Mouse (Mus musculus) mature B cell (primary cell): ENCODE measurements around the gene Immp1l.

Source experiments
- in situ Hi-C: fragments of 300-500 bp; cut with MboI; formaldehyde crosslinking; loops from 2 replicates; pipeline ENCODE4 v1.14.3; 2019

Immp1l gene

GRCm38 (mm10) chr2:105903896-105904756 lies at the start of gene Immp1l, which contains the start of gene Elp4:
Gene Immp1l, plus strand, starts transcription at chr2:105904638.
Gene Elp4, minus strand, starts transcription at chr2:105904564.
- in situ Hi-C loops, result no loop called here

GRCm38 (mm10) chr2:105854740-105855139 lies 49.7 kb upstream of the Immp1l start:
- in situ Hi-C loops, result no loop called here

DNA sequence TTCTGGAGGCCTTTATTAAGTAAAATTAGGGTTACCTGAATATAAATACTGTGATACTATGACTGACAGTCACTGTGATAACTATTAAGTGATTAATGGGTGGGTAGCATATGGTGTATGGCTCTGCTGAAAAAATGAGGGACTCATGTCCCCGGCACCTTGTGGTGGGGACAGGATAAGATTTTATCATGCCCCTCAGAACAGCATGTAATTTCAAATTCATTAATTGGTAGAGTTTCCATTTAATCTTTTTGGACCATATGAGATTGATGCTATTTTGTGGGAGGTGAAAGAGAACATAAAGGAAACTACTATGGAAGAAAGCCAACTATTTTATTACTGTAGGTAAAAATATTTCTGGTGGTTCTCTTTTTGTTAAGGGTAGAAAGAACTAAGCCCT lies 31.0 kb upstream of the Immp1l start:
- in situ Hi-C loops, result no loop called here

GRCm38 (mm10) chr2:105890816-105891215 lies 13.6 kb upstream of the Immp1l start:
- in situ Hi-C loops, result no loop called here

- in situ Hi-C loops, result no loop called here
Observed at GRCm38 (mm10) chr2:105904757-105905146, 314 bp downstream of the Immp1l start.

GRCm38 (mm10) chr2:105908351-105908750 lies 3.9 kb downstream of the Immp1l start:
- in situ Hi-C loops, result no loop called here

- in situ Hi-C loops, result no loop called here
Observed at GRCm38 (mm10) chr2:105910611-105911010, 6.2 kb downstream of the Immp1l start.

GRCm38 (mm10) chr2:105913655-105914366 lies 9.4 kb downstream of the Immp1l start:
- in situ Hi-C loops, result no loop called here

GRCm38 (mm10) chr2:105916671-105917070 lies 12.2 kb downstream of the Immp1l start:
- in situ Hi-C loops, result no loop called here

DNA sequence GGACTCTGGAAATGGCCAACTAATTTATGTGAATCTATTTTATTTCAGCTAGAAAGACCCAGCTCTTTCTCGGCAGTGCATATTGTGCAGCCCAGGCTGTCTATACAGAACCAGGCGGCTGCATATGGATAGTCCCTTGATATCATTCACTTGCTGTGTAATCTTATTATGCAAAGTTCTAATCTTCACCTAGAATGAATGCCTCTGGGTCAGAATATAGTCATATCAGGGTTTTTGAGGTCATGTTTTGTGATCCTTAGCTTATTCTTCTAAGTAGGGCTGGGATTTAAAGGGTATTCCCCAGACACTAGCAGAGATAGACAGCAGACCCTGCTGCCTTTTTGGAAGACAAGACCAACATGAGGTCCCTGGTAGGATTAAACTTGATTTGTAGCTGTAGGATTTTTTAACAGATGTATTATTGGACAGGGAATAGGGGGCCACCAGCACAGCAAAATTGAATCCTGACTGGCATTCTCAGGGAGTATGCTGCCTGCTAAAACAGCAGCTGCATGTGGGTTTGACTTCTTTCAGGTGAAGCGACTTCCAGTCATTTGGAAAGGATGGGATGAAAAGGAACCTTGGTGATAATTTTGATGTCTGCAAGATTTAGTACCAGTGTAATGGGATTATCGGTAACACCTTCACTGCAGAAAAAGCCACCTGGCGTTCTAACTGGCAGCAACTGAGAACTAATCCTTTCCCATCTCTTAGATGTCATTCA lies 13.3 kb downstream of the Immp1l start:
- in situ Hi-C loops, result no loop called here

GRCm38 (mm10) chr2:105950131-105950530 lies 45.7 kb downstream of the Immp1l start:
- in situ Hi-C loops, result no loop called here

DNA sequence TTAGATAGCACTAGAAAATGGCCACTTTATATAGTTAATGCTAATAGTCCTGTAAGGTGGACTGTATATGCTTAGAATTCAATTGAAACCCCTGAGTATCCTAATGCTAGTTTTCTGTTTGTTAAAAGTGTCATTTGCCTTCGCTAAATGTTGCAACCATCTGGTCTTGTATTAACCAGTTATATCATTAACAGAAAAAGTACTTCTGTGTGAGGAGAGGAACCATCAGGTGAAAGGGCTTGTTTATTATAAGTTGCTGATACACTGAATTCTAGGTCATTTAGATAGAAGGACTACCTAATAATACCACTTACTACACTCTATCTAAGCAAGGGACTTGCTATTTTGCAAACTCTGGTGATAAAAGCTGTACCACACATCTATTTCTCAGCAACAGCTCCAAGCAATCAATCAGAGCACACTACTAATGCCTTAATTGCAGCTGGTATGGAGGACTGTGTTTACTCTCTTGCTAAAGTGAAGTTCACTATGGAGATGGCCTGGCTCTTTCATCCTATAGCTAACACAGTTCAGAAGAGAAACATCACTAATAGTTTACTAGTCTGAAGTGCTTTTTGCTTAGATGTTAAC lies 47.0 kb downstream of the Immp1l start:
- in situ Hi-C loops, result no loop called here

DNA sequence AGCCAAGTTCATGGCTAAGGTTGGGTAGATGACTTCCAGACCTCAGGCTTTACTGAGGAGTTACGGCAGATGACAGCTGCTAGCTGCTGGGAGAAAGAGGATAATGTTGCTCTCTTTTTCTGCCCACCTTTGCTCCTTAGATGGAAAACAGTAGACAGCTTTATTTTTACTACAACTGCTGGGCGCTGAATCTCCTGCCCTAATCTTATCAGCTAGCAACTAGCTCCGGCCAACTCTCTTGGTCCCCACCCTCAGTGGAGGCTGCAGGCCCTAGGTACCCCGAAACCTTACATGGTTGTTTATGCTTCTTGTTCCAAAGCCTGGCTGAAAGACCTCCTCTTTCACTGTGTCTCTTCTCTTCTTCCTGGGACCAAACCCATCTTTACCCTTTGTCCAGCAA lies 49.4 kb downstream of the Immp1l start:
- in situ Hi-C loops, result no loop called here

DNA sequence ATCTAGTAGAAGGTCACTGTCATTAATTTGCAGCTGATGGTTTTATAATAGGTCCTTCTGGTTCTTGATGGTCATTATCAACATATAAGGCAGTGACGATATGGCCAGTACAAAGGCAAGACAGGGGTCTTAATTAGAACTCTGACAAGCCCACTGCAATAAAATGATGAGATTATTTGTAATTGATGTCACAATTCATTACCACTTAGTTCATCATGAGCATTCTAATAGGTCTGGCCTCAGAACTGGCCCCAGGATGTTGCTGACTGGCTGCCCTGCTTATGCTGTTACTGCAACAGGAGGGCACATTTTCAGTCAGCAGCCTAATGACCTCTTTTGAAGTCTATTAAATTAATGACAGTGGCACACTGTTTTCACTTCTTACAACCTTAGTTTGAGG lies 59.0 kb downstream of the Immp1l start:
- in situ Hi-C loops, result no loop called here

DNA sequence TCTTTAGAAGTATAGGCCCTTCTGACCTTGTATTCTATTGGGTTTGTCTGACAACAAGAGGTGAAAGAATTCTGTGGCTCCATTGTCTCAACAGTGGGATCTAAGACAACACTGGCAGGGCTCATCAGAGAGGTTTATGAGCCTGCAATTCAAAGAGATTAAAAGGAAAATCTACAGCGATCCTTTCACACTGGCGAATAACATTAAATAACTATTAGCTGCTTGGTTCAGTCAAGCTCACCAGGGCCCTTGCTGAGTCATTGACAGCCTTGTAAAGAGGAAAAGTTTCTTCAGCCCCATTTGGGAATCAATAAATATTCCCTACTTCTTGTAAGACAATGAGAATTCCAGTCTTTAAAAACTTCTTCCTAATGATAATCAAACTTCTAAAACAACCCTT lies 69.5 kb downstream of the Immp1l start:
- in situ Hi-C loops, result no loop called here

GRCm38 (mm10) chr2:105978065-105978464 lies 73.6 kb downstream of the Immp1l start:
- in situ Hi-C loops, result no loop called here

GRCm38 (mm10) chr2:105985206-105985605 lies 80.8 kb downstream of the Immp1l start:
- in situ Hi-C loops, result no loop called here

- in situ Hi-C loops, result no loop called here
Observed at GRCm38 (mm10) chr2:105987131-105987530, 82.7 kb downstream of the Immp1l start.

DNA sequence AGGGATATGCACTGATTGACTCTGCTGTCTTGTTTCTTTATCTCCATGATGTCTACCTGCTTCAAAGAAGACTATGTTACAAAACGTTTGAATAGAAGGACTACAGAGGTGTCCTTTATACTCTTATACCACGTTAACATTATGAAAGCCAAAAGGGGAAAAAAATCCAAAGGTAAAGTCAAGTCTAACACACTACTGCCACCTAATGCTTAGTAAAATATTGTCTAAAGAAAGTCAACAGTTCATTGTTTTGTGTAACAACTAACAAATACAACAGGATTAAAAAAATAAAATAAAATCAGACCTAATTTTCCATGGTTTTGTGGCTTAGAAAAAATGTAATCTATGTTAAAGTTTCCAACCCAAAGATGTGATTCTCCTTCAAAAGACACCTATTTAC lies 83.6 kb downstream of the Immp1l start:
- in situ Hi-C loops, result no loop called here

DNA sequence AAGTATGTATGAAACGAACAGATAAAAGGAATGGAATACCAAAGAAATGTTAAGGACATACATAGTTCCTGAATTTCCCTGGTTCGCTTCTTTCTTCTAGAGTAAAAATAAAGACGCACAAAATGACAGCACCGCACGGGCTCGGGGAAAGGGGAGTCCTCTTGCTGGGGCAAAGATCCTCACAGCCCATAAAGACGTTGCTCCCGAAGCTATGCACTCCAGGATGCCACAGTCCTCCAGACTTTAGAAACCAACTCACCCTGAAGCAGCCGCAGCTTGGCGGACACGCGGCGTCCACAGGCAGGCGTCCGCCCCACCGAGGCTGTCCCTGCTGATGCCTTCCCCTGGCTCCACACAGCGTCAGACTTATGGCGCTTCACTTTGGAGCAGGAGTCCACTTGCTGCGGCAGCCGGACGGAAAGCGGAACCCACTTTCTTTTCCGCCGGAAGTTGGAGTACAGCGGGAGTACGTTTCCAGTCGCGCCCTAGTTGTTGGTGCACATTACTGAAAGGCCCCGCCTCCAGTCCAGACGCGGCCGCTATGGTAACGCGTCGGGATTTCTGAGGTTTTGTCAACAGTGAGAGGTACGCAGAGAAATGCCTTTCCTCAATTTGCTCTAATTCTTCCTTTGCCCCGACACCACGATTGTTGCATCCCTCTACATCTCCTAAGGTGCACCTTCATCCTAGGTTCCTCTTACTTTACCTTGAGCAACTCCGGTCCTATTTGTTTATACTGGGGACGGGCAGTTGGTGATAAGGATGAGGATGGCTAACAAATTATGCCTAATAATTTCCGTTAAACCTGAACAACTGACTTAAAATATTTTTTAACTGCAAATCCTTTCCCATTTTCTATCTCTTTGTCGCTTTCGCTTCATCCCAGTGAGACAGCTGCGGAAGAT lies 98.6 kb downstream of the Immp1l start, which contains the start of gene Dnajc24:
Gene Dnajc24 (minus strand): TSS at position 715 of the 905 bp plus-strand sequence.
- in situ Hi-C loops, result no loop called here

DNA sequence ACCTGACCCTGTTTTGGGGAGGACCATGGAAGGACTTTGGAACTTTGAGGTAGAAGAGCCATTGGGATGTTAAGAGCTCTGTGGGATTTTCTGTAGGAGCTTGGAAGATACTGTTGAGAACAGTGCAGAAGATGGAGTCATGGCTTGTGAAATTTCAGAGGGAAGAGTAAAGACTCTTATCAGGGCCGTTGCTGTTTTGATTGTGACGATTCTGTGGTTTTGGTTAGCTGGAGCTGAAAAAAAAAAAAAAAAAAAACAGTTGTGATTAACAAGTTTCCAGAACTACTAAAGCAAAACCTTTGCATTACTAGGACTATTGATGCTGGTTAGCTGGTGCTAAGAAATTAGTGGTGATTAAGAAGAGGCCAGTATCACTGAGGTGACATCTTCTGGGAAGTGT lies 104.0 kb downstream of the Immp1l start:
- in situ Hi-C loops, result no loop called here
